Mouse (Mus musculus): Measurements from ENCODE around the gene Rab11fip3. TPM values are rescaled to one million over a fixed set of nuclear protein-coding genes. Genes with fewer than 3 reads are reported as not detected.

Rab11fip3 gene
- total RNA-seq, 2 experiments from 2014 or later: 17.8 to 28.5 TPM

- no peak for DNase-seq (ENCODE audit: low spot score in 2 of 2)
Measured at GRCm38 (mm10) chr17:25959630-25960467, 109.5 kb downstream of the Rab11fip3 start.

GRCm38 (mm10) chr17:25958771-25959494, 110.4 kb downstream of the Rab11fip3 start:
- DNase-seq (ENCODE audit: low spot score in 2 of 2): no peak

- no peak for DNase-seq (ENCODE audit: low spot score in 2 of 2)
Measured at GRCm38 (mm10) chr17:25957586-25958051, 111.7 kb downstream of the Rab11fip3 start.

- no peak for DNase-seq (ENCODE audit: low spot score in 2 of 2)
Measured at GRCm38 (mm10) chr17:25956631-25957030, 112.7 kb downstream of the Rab11fip3 start.

- no peak for DNase-seq (ENCODE audit: low spot score in 2 of 2)
Measured at GRCm38 (mm10) chr17:25956201-25956600, 113.2 kb downstream of the Rab11fip3 start.

- no peak for DNase-seq (ENCODE audit: low spot score in 2 of 2)
Measured at GRCm38 (mm10) chr17:25955736-25956135, 113.6 kb downstream of the Rab11fip3 start.

GRCm38 (mm10) chr17:25954671-25955070, 114.7 kb downstream of the Rab11fip3 start:
- no peak for DNase-seq (ENCODE audit: low spot score in 2 of 2)

- no peak for DNase-seq (ENCODE audit: low spot score in 2 of 2)
Measured at GRCm38 (mm10) chr17:25953161-25953560, 116.2 kb downstream of the Rab11fip3 start.

GRCm38 (mm10) chr17:25951803-25952623, 117.3 kb downstream of the Rab11fip3 start, which contains the start of gene A930017K11Rik:
TSS of gene A930017K11Rik (minus strand) at chr17:25952565.
- DNase-seq (ENCODE audit: low spot score in 2 of 2): no peak

- DNase-seq (ENCODE audit: low spot score in 2 of 2): no peak
Measured at GRCm38 (mm10) chr17:25951225-25951802, 118.0 kb downstream of the Rab11fip3 start.

GRCm38 (mm10) chr17:25950706-25951105, 118.6 kb downstream of the Rab11fip3 start:
- DNase-seq (ENCODE audit: low spot score in 2 of 2): no peak

- no peak for DNase-seq (ENCODE audit: low spot score in 2 of 2)
Measured at GRCm38 (mm10) chr17:25949981-25950380, 119.4 kb downstream of the Rab11fip3 start.

GRCm38 (mm10) chr17:25948051-25948450, 121.3 kb downstream of the Rab11fip3 start:
- DNase-seq (ENCODE audit: low spot score in 2 of 2): no peak

GRCm38 (mm10) chr17:25947576-25947975, 121.8 kb downstream of the Rab11fip3 start:
- DNase-seq (ENCODE audit: low spot score in 2 of 2): no peak

GRCm38 (mm10) chr17:25946891-25947290, 122.5 kb downstream of the Rab11fip3 start:
- no peak for DNase-seq (ENCODE audit: low spot score in 2 of 2)

- no peak for DNase-seq (ENCODE audit: low spot score in 2 of 2)
Measured at GRCm38 (mm10) chr17:25946349-25946748, 123.0 kb downstream of the Rab11fip3 start.

GRCm38 (mm10) chr17:25945517-25946155, 123.7 kb downstream of the Rab11fip3 start:
- DNase-seq (ENCODE audit: low spot score in 2 of 2): no peak

GRCm38 (mm10) chr17:25944366-25945163, 124.8 kb downstream of the Rab11fip3 start, which contains the start of the genes Pigq and Nhlrc4:
TSS of gene Pigq (minus strand) at chr17:25944936.
TSS of gene Nhlrc4 (minus strand) at chr17:25944961.
- no peak for DNase-seq (ENCODE audit: low spot score in 2 of 2)

GRCm38 (mm10) chr17:25943769-25944168, 125.6 kb downstream of the Rab11fip3 start:
- DNase-seq (ENCODE audit: low spot score in 2 of 2): no peak
